Mouse (Mus musculus) NIH3T3 (cell line): ENCODE data around the gene Tmem179.

Experiments
- DNase-seq: peaks from one replicate; pipeline ENCODE4 v3.0.0-alpha.2; 2012; ENCODE audit warnings: low read depth

The Tmem179 gene

GRCm38 (mm10) chr12:112463209-112463608 is 53.3 kb downstream of the Tmem179 start:
- no peak for DNase-seq

GRCm38 (mm10) chr12:112462423-112462822 is 54.1 kb downstream of the Tmem179 start:
- DNase-seq: no peak

GRCm38 (mm10) chr12:112457839-112458238 is 58.7 kb downstream of the Tmem179 start:
- peak; percentile 61 for DNase-seq

- no peak for DNase-seq
Measured at GRCm38 (mm10) chr12:112456144-112456713, 60.3 kb downstream of the Tmem179 start.

- no peak for DNase-seq
Measured at GRCm38 (mm10) chr12:112451826-112452225, 64.7 kb downstream of the Tmem179 start.

- no peak for DNase-seq
Measured at GRCm38 (mm10) chr12:112451381-112451780, 65.2 kb downstream of the Tmem179 start.

- peak; percentile 34 for DNase-seq
Measured at GRCm38 (mm10) chr12:112450883-112451282, 65.7 kb downstream of the Tmem179 start.
